In genomic region chr2:174717857-174718256, GRCm38 (mm10) we compare ENCODE assay signal across 33 mouse cellular contexts. TPM values are rescaled to one million over a fixed set of nuclear protein-coding genes. Genes with fewer than 3 reads are reported as not detected.
"Had no signal": no experiment of that assay in that cellular context is flagged by ENCODE, and none has a peak within 500 bp of the region (broad histone marks: within the 10 kb centered on the region; RNA-seq: fewer than 3 reads in every experiment).

No protein-coding gene starts in this region.

- H3K36me3 ChIP-seq: limb, embryonic 10.5 days; limb, embryonic 12.5 days; limb, embryonic 13.5 days; limb, embryonic 15.5 days; liver, embryonic 12.5 days; liver, embryonic 13.5 days; liver, embryonic 15.5 days; lung, embryonic 15.5 days; midbrain, embryonic 10.5 days; midbrain, embryonic 12.5 days; midbrain, embryonic 13.5 days; midbrain, embryonic 15.5 days had no signal

- H3K4me3 ChIP-seq: left cerebral cortex, adult 2 months; limb, embryonic 10.5 days; limb, embryonic 12.5 days; limb, embryonic 13.5 days; limb, embryonic 15.5 days; liver, embryonic 12.5 days; liver, embryonic 13.5 days; liver, embryonic 15.5 days; lung, embryonic 15.5 days; megakaryocyte, embryonic 14.5 days; midbrain, embryonic 10.5 days; midbrain, embryonic 12.5 days; midbrain, embryonic 13.5 days; midbrain, embryonic 15.5 days; myocyte had no signal

- H3K9me3 ChIP-seq: limb, embryonic 10.5 days; limb, embryonic 13.5 days; limb, embryonic 15.5 days; liver, embryonic 12.5 days; liver, embryonic 13.5 days; liver, embryonic 15.5 days; lung, embryonic 15.5 days; megakaryocyte, embryonic 14.5 days; midbrain, embryonic 10.5 days; midbrain, embryonic 12.5 days; midbrain, embryonic 13.5 days; midbrain, embryonic 15.5 days had no signal

- ATAC-seq: liver, embryonic 12.5 days; liver, postnatal 0 days; lung, postnatal 0 days; midbrain, embryonic 13.5 days; midbrain, embryonic 15.5 days; midbrain, embryonic 16.5 days had no signal

- H3K9ac ChIP-seq: limb, embryonic 12.5 days; limb, embryonic 13.5 days; limb, embryonic 15.5 days; liver, embryonic 12.5 days; liver, embryonic 13.5 days; liver, embryonic 14.5 days; liver, embryonic 15.5 days; liver, postnatal 0 days; lung, embryonic 14.5 days; lung, embryonic 15.5 days; midbrain, embryonic 12.5 days; midbrain, embryonic 13.5 days; midbrain, embryonic 15.5 days had no signal

- H3K27ac ChIP-seq: left cerebral cortex, adult 2 months; limb, embryonic 10.5 days; limb, embryonic 12.5 days; limb, embryonic 13.5 days; limb, embryonic 15.5 days; liver, embryonic 12.5 days; liver, embryonic 13.5 days; liver, embryonic 14.5 days; liver, embryonic 15.5 days; lung, embryonic 15.5 days; macrophage; midbrain, embryonic 10.5 days; midbrain, embryonic 12.5 days; midbrain, embryonic 13.5 days; midbrain, embryonic 15.5 days had no signal

- DNase-seq: left cerebral cortex, postnatal 4 days; liver; liver, embryonic 13.5 days; liver, postnatal 0 days; lung, adult 18-20 months; lung, adult 2 months; lung, embryonic 14.5 days; lung, postnatal 10 days; lung, postnatal 14 days; lung, postnatal 36 days; lung, postnatal 4 days; midbrain, embryonic 14.5 days had no signal

- H3K4me1 ChIP-seq: limb, embryonic 12.5 days; limb, embryonic 13.5 days; limb, embryonic 15.5 days; liver, embryonic 12.5 days; liver, embryonic 13.5 days; liver, embryonic 15.5 days; lung, embryonic 15.5 days; megakaryocyte, embryonic 14.5 days; midbrain, embryonic 10.5 days; midbrain, embryonic 12.5 days; midbrain, embryonic 13.5 days; midbrain, embryonic 15.5 days had no signal

- H3K27me3 ChIP-seq: limb, embryonic 12.5 days; limb, embryonic 13.5 days; limb, embryonic 15.5 days; liver, embryonic 12.5 days; liver, embryonic 13.5 days; liver, embryonic 15.5 days; lung, embryonic 15.5 days; midbrain, embryonic 12.5 days; midbrain, embryonic 13.5 days; midbrain, embryonic 15.5 days had no signal

RNA-seq across cellular contexts. Expression of gene Edn3, which starts 42.6 kb away (rescaled TPM):
- total RNA-seq: megakaryocyte, adult 5-6 weeks; monocyte, adult 5-6 weeks had no signal
- polyA plus RNA-seq: liver, adult 2 months; macrophage; myocyte had no signal
